Mouse (Mus musculus) embryo, embryonic 11.5 days (tissue): Measurements from ENCODE around the gene Fam32a.

ENCODE experiments used
- DNase-seq: peaks from one replicate; pipeline ENCODE4 v3.0.0-alpha.2; 2012; ENCODE audit warnings: low read depth, low spot score

Fam32a gene

GRCm38 (mm10) chr8:72219541-72220363 is at the start of gene Fam32a:
Gene Fam32a (plus strand): TSS chr8:72219730.
- peak; percentile 96 for DNase-seq

GRCm38 (mm10) chr8:72177346-72177925 is 42.1 kb upstream of the Fam32a start:
- DNase-seq, result peak; percentile 34

- DNase-seq, result no peak
These were observed 35.9 kb upstream of the Fam32a start for GRCm38 (mm10) chr8:72183554-72184202.

- no peak for DNase-seq
These were observed 31.7 kb upstream of the Fam32a start for GRCm38 (mm10) chr8:72187793-72188331.

GRCm38 (mm10) chr8:72189417-72190214 is 29.9 kb upstream of the Fam32a start, which contains the start of gene Hsh2d:
Gene Hsh2d (plus strand): TSS chr8:72189638.
- no peak for DNase-seq

GRCm38 (mm10) chr8:72190215-72190539 is 29.4 kb upstream of the Fam32a start:
- DNase-seq, result no peak

GRCm38 (mm10) chr8:72192065-72192464 is 27.5 kb upstream of the Fam32a start:
- DNase-seq, result no peak

- DNase-seq, result no peak
These were observed 21.5 kb upstream of the Fam32a start for GRCm38 (mm10) chr8:72197997-72198396.

GRCm38 (mm10) chr8:72208582-72208981 is 10.9 kb upstream of the Fam32a start:
- no peak for DNase-seq

GRCm38 (mm10) chr8:72210222-72210621 is 9.3 kb upstream of the Fam32a start:
- no peak for DNase-seq

GRCm38 (mm10) chr8:72210710-72211109 is 8.8 kb upstream of the Fam32a start:
- DNase-seq, result no peak

GRCm38 (mm10) chr8:72211846-72212245 is 7.7 kb upstream of the Fam32a start:
- DNase-seq, result no peak

- DNase-seq, result no peak
These were observed 6.8 kb upstream of the Fam32a start, which contains the start of gene Cib3 for GRCm38 (mm10) chr8:72212751-72213150. Gene Cib3 (minus strand): TSS chr8:72212837.

- no peak for DNase-seq
These were observed 6.0 kb upstream of the Fam32a start, which contains the start of gene Gm11034 for GRCm38 (mm10) chr8:72213536-72213935. Gene Gm11034 (minus strand): TSS chr8:72213636.

- DNase-seq, result no peak
These were observed 4.5 kb upstream of the Fam32a start for GRCm38 (mm10) chr8:72215060-72215459.

- no peak for DNase-seq
These were observed 3.7 kb upstream of the Fam32a start for GRCm38 (mm10) chr8:72215871-72216270.

- no peak for DNase-seq
These were observed 569 bp upstream of the Fam32a start for GRCm38 (mm10) chr8:72218781-72219540.

- no peak for DNase-seq
These were observed 1.2 kb downstream of the Fam32a start for GRCm38 (mm10) chr8:72220758-72221157.

- no peak for DNase-seq
These were observed 3.1 kb downstream of the Fam32a start for GRCm38 (mm10) chr8:72222656-72223055.

GRCm38 (mm10) chr8:72239499-72240402 is 20.2 kb downstream of the Fam32a start, which contains the start of gene Ap1m1:
Gene Ap1m1 (plus strand): TSS chr8:72240018.
- DNase-seq, result peak; percentile 99
